Mouse (Mus musculus) cerebellum, adult 2 months (tissue): Measurements from ENCODE around the gene Spock1. TPM values are rescaled to one million over a fixed set of nuclear protein-coding genes. Genes with fewer than 3 reads are reported as not detected.
A peak's percentile ranks its signal among the peaks of the same experiment; 100 is the strongest.

Experiments
- DNase-seq, 2 experiments: peaks; one replicate each; pipeline ENCODE4 v3.0.0; 2021
- H3K27ac ChIP-seq: fragments of 200-500 bp; 2 replicates; pipeline ENCODE4 v1.5.1; 2012; ENCODE audit warnings: low read length, control low read depth, inconsistent platforms; ENCODE audit not compliant: insufficient read depth
- H3K27me3 ChIP-seq: fragments of 200-500 bp; 2 replicates; pipeline ENCODE4 v1.6.1; 2012; ENCODE audit warnings: inconsistent platforms, mild to moderate bottlenecking, low read length, moderate library complexity; ENCODE audit not compliant: control insufficient read depth, insufficient read depth
- H3K4me1 ChIP-seq: fragments of 200-500 bp; 2 replicates; pipeline ENCODE4 v1.6.1; 2011; ENCODE audit warnings: low read length; ENCODE audit not compliant: control insufficient read depth, insufficient read depth
- H3K4me3 ChIP-seq: fragments of 200-500 bp; replicated peaks from 2 replicates; pipeline ENCODE3; 2011; ENCODE audit warnings: mild to moderate bottlenecking, low read depth, low read length, control low read depth; ENCODE audit not compliant: insufficient read depth
- CTCF ChIP-seq: fragments of 200-500 bp; IDR thresholded peaks from 2 replicates; pipeline ENCODE4 v1.5.1; 2011; ENCODE audit warnings: low read depth, mild to moderate bottlenecking, control low read depth, low read length, moderate library complexity, borderline replicate concordance; ENCODE audit not compliant: insufficient read depth
- POLR2A ChIP-seq: fragments of 200-500 bp; IDR thresholded peaks from 2 replicates; pipeline ENCODE4 v1.6.1; 2011; ENCODE audit warnings: low read length, control low read depth, borderline replicate concordance; ENCODE audit not compliant: insufficient read depth
- WGBS: fragments of 180-500 bp; shearing (Covaris S2); methylation state at CpG from one replicate; pipeline ENCODE4 v1.1.7; 2018; 5-methylcytosine and 5-hydroxymethylcytosine counted together
- polyA plus RNA-seq: library from polyadenylated mRNA; depleted of rRNA; stranded (reverse); fragments of >200 nt; gene quantifications from 2 replicates; pipeline ENCODE4 v1.2.3, GENCODE M21; 2012

Gene Spock1
- polyA plus RNA-seq, 1 experiment, result 144 TPM

DNA sequence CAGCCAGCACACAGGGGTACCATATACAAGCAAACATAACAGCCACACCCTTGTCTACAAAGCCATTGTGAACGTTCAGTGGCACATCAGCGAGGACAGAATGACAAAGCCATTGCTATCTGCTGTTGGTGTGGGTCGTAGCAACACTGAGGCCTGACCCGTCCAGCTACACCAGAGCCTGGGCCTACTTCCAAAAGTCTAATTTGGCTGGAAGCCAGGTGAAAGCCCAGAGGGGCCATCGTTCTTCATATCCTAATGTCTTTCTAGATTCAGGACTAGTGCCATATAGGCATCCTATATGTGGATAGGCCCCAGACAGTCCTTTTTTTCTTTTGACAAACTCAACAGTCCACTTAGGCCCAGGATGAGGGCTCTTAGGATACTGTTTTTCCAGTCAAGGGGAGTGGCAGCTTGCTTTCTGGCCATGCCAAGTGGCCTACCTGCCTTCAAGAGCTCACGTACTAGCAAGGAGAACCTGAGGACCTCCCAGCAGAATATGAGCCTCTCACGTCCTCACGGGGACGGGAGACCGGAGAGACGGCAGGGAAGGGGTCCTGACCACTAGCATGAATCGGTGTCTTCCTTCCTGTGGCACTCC, 114.4 kb downstream of the Spock1 start:
- 64% methylated on average over 12 of the region's 12 CpGs for WGBS
- H3K27me3 ChIP-seq, result no peaks in the 10 kb centered on the region
- H3K27ac ChIP-seq, result no peak overlapping the region
- H3K4me3 ChIP-seq, result no peak overlapping the region
- peaks cover 48% of the 10 kb centered on the region for H3K4me1 ChIP-seq
- DNase-seq, result peak; percentile 51 to 52
- no peak for TF ChIP-seq POLR2A
- TF ChIP-seq CTCF, result no peak

DNA sequence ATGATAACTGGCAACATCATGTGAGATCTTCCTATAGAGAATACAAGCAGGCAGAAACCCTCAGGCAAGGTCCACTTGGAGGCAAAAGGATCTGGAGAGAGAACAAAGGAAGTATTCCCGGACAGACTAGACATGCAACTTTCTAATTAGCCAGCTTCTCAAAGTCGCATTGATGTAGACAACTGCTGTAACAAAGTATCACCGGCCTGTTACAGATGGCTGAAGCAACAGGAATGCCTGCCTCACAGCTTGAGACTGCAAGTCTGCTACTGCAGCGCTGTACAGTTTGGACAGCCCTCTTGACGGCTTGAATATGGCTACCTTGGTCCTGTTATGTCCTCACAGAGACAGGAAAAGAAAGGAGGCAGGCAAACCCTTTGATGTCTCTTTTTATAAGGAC, 118.3 kb downstream of the Spock1 start:
- no peaks in the 10 kb centered on the region for H3K27me3 ChIP-seq
- peak; percentile 60 to 78 for DNase-seq
- WGBS, result 4% methylated on average over 5 of the region's 5 CpGs
- H3K4me3 ChIP-seq, result no peak overlapping the region
- no peak overlapping the region for H3K27ac ChIP-seq
- TF ChIP-seq POLR2A, result no peak
- TF ChIP-seq CTCF, result no peak
- peaks cover 46% of the 10 kb centered on the region for H3K4me1 ChIP-seq

GRCm38 (mm10) chr13:57788299-57788698, 119.8 kb downstream of the Spock1 start:
- Histone ChIP-seq H3K27me3 (no peaks in the 10 kb centered on the region), H3K4me3 (no peak overlapping the region), H3K4me1 (peaks cover 41% of the 10 kb centered on the region), H3K27ac (no peak overlapping the region)
- WGBS, result 99% methylated on average over 4 of the region's 4 CpGs
- TF ChIP-seq CTCF (peak; percentile 43; the same call in 1 of the 2 replicates), POLR2A (no peak)
- DNase-seq, result no peak

- H3K27me3 ChIP-seq, result no peaks in the 10 kb centered on the region
- 34% methylated on average over 8 of the region's 8 CpGs for WGBS
Observed at GRCm38 (mm10) chr13:57786278-57786677, 121.9 kb downstream of the Spock1 start.

DNA sequence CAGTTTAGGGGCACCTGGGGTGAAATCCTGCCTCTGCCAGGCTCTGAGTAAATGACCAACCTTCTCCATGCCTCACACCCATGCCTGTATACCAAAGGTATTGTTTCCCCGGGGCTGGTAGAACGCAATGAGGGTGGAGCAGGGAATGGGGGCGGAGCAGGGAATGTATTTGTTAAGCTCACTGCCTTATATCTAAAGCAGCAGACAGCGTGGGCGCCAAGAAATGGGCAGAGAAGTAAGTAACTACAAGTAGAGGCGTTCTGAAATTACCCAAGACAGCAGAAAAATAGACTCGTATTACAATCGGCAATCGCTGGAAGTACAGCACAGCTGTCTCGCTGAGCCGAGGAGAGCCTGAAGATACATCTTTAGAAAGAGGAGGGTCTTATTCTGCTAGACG, 125.2 kb downstream of the Spock1 start:
- TF ChIP-seq POLR2A, result no peak
- TF ChIP-seq CTCF, result no peak
- Histone ChIP-seq H3K27me3 (no peaks in the 10 kb centered on the region), H3K4me1 (peaks cover 21% of the 10 kb centered on the region), H3K4me3 (no peak overlapping the region), H3K27ac (no peak overlapping the region)
- no peak for DNase-seq
- WGBS, result 82% methylated on average over 12 of the region's 12 CpGs

More at GRCm38 (mm10) chr13:57786278-57786677, 121.9 kb downstream of the Spock1 start:
- no peak for TF ChIP-seq POLR2A
- no peak for TF ChIP-seq CTCF
- DNase-seq, result peak; percentile 64 to 71
- Histone ChIP-seq H3K4me3 (no peak overlapping the region), H3K27ac (no peak overlapping the region), H3K4me1 (peaks cover 42% of the 10 kb centered on the region)

DNA sequence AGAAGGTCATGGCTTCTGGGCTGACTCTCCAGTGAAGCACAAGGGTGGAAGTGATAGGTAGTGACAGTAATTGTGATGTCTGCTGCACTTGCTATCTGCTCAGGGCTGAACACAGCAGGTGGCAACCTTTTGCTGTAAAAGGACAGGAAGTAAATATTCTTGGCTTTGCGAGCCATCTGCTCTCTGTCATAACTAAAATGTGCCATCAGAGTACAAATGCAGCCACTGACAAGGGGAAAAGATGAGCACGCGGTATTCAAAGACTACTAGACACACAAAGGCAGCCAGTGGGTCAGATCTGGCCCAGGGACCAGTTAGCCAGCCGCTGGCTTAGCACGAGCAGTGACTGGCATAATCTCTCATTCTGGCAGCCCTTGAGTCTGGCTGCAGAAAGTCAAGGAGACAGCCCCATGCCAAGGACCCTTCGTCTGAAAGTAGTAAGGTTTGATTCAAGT, 126.0 kb downstream of the Spock1 start:
- Histone ChIP-seq H3K27ac (no peak overlapping the region), H3K27me3 (no peaks in the 10 kb centered on the region), H3K4me3 (no peak overlapping the region), H3K4me1 (peaks cover 15% of the 10 kb centered on the region)
- WGBS, result 11% methylated on average over 6 of the region's 6 CpGs
- TF ChIP-seq POLR2A (no peak), CTCF (no peak)
- peak; percentile 62 to 83 for DNase-seq

DNA sequence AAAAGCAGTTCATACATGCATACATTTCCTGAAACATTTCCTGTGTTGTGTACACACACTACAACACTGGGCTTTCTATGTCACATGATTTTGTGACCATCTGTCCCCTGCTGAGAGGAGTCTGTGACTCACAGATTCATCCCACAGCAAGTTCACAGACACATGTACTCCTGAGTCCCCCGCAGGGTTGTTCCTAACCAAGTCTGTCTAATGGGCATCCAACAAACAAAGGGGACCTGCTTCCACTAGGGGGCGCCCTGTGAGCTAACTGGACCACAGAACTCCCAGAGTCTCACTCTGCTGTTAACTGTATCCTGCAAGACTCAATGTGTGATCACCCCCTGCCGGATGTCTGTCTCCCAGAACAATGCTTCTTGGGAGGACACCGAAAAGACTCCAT, 129.0 kb downstream of the Spock1 start:
- 67% methylated on average over 4 of the region's 4 CpGs for WGBS
- Histone ChIP-seq H3K4me3 (no peak overlapping the region), H3K27ac (no peak overlapping the region), H3K27me3 (no peaks in the 10 kb centered on the region), H3K4me1 (peaks cover 5% of the 10 kb centered on the region)
- peak; percentile 62 to 69 for DNase-seq
- TF ChIP-seq POLR2A (no peak), CTCF (peak; percentile 57; the same call in 1 of the 2 replicates)

GRCm38 (mm10) chr13:57778524-57778923, 129.6 kb downstream of the Spock1 start:
- no peak for DNase-seq
- Histone ChIP-seq H3K4me3 (no peak overlapping the region), H3K27ac (no peak overlapping the region), H3K27me3 (no peaks in the 10 kb centered on the region), H3K4me1 (peaks cover 5% of the 10 kb centered on the region)
- 81% methylated on average over 3 of the region's 3 CpGs for WGBS
- no peak for TF ChIP-seq CTCF
- TF ChIP-seq POLR2A, result no peak
